Mouse (Mus musculus) ES-E14 (cell line): Measurements from ENCODE around the gene Inpp5d. TPM values are rescaled to one million over a fixed set of nuclear protein-coding genes. Genes with fewer than 3 reads are reported as not detected.

ENCODE experiments used
- DNase-seq: peaks from one replicate; pipeline ENCODE4 v3.0.0-alpha.2; 2013; ENCODE audit warnings: low read depth, low spot score
- H3K27ac ChIP-seq: 2 replicates; pipeline ENCODE4 v1.5.1; 2012; ENCODE audit warnings: low read depth, mild to moderate bottlenecking, low read length, moderate library complexity, mixed read lengths; ENCODE audit not compliant: poor library complexity, insufficient read depth, severe bottlenecking
- H3K36me3 ChIP-seq: 2 replicates; pipeline ENCODE4 v1.6.1; 2012; ENCODE audit warnings: mild to moderate bottlenecking, low read length, moderate library complexity, mixed read lengths; ENCODE audit not compliant: control insufficient read depth, poor library complexity, insufficient read depth, severe bottlenecking
- H3K4me1 ChIP-seq, 2 experiments: fragments of 150-350 bp in 1 of 2; sonication (generic) in 1 of 2; 2 replicates each; pipeline ENCODE4 v1.6.1; 2012; ENCODE audit warnings: low read length in 2 of 2, mild to moderate bottlenecking in 1 of 2, mixed read lengths in 1 of 2; ENCODE audit not compliant: control insufficient read depth in 2 of 2, insufficient read depth in 2 of 2, poor library complexity in 1 of 2
- H3K4me3 ChIP-seq, 2 experiments: fragments of 150-350 bp in 1 of 2; sonication (generic) in 1 of 2; 2 replicates each; pipeline ENCODE4 v1.5.1; 2012; ENCODE audit warnings: low read length in 2 of 2, low read depth in 1 of 2, mild to moderate bottlenecking in 1 of 2, mixed read lengths in 1 of 2; ENCODE audit not compliant: insufficient read depth in 1 of 2, poor library complexity in 1 of 2, severe bottlenecking in 1 of 2
- H3K9ac ChIP-seq: 2 replicates; pipeline ENCODE4 v1.6.1; 2012; ENCODE audit warnings: low read depth, mild to moderate bottlenecking, low read length, mixed read lengths; ENCODE audit not compliant: poor library complexity, insufficient read depth, severe bottlenecking
- H3K9me3 ChIP-seq: fragments of 150-350 bp; sonication (generic); 2 replicates; pipeline ENCODE4 v1.6.1; 2012; ENCODE audit warnings: low read depth, mild to moderate bottlenecking, low read length; ENCODE audit not compliant: control insufficient read depth, insufficient read depth
- CHD2 ChIP-seq: IDR thresholded peaks from 2 replicates; pipeline ENCODE4 v1.6.1; 2014; ENCODE audit warnings: mild to moderate bottlenecking, low read depth, low read length, inconsistent platforms
- HCFC1 ChIP-seq: IDR thresholded peaks from 2 replicates; pipeline ENCODE4 v1.6.1; 2012; ENCODE audit warnings: low read length, inconsistent platforms, borderline replicate concordance; ENCODE audit not compliant: insufficient read depth
- MAFK ChIP-seq: IDR thresholded peaks from 2 replicates; pipeline ENCODE4 v1.6.1; 2014; ENCODE audit warnings: mild to moderate bottlenecking, low read depth, low read length, inconsistent platforms; ENCODE audit not compliant: insufficient read depth
- ZC3H11A ChIP-seq: IDR thresholded peaks from 2 replicates; pipeline ENCODE4 v1.6.1; 2012; ENCODE audit warnings: low read depth, mild to moderate bottlenecking, inconsistent platforms, low read length, borderline replicate concordance
- ZNF384 ChIP-seq: IDR thresholded peaks from 2 replicates; pipeline ENCODE4 v1.6.1; 2012; ENCODE audit warnings: low read depth, low read length, inconsistent platforms
- in situ Hi-C, 2 experiments: fragments of 600-800 bp; cut with MboI; formaldehyde crosslinking; loops; one replicate each; pipeline ENCODE4 v1.15.1; 2025; ENCODE audit warnings: low sequenced_read_pairs in 2 of 2, inconsistent platforms in 1 of 2; ENCODE audit not compliant: unreplicated experiment in 2 of 2
- total RNA-seq: library from RNA; depleted of rRNA; stranded (reverse); fragments of 300-350 nt; gene quantifications from 2 replicates; pipeline ENCODE4 v1.2.3, GENCODE M21; 2012

Gene Inpp5d
- total RNA-seq, 1 experiment, result 39.5 TPM

- Histone ChIP-seq H3K9me3 (no peaks in the 10 kb centered on the region), H3K4me1 (no peaks in the 10 kb centered on the region), H3K4me3 (no peak overlapping the region), H3K36me3 (no peaks in the 10 kb centered on the region), H3K27ac (no peak overlapping the region), H3K9ac (no peak overlapping the region)
- no peak for TF ChIP-seq CHD2
- TF ChIP-seq HCFC1, result no peak
- no peak for TF ChIP-seq MAFK
- no peak for TF ChIP-seq ZC3H11A
- TF ChIP-seq ZNF384, result no peak
- DNase-seq, result no peak
- in situ Hi-C loops, result no loop called here
Measured at GRCm38 (mm10) chr1:87578965-87579364, 41.1 kb upstream of the Inpp5d start.

GRCm38 (mm10) chr1:87580824-87581223, 39.3 kb upstream of the Inpp5d start:
- no peaks in the 10 kb centered on the region for H3K9me3 ChIP-seq
- no peak overlapping the region for H3K27ac ChIP-seq
- no peaks in the 10 kb centered on the region for H3K4me1 ChIP-seq
- H3K4me3 ChIP-seq, result no peak overlapping the region
- no peak for DNase-seq
- in situ Hi-C loops, result no loop called here
- H3K9ac ChIP-seq, result no peak overlapping the region
- no peaks in the 10 kb centered on the region for H3K36me3 ChIP-seq
- TF ChIP-seq ZNF384 (no peak), MAFK (no peak), CHD2 (no peak), ZC3H11A (no peak), HCFC1 (no peak)

GRCm38 (mm10) chr1:87589162-87589561, 30.9 kb upstream of the Inpp5d start:
- Histone ChIP-seq H3K9ac (no peak overlapping the region), H3K4me1 (no peaks in the 10 kb centered on the region), H3K27ac (no peak overlapping the region), H3K36me3 (no peaks in the 10 kb centered on the region), H3K9me3 (no peaks in the 10 kb centered on the region), H3K4me3 (no peak overlapping the region)
- no peak for TF ChIP-seq MAFK
- no peak for TF ChIP-seq ZNF384
- TF ChIP-seq CHD2, result no peak
- TF ChIP-seq HCFC1, result no peak
- no peak for TF ChIP-seq ZC3H11A
- DNase-seq, result no peak
- in situ Hi-C loops, result no loop called here

DNA sequence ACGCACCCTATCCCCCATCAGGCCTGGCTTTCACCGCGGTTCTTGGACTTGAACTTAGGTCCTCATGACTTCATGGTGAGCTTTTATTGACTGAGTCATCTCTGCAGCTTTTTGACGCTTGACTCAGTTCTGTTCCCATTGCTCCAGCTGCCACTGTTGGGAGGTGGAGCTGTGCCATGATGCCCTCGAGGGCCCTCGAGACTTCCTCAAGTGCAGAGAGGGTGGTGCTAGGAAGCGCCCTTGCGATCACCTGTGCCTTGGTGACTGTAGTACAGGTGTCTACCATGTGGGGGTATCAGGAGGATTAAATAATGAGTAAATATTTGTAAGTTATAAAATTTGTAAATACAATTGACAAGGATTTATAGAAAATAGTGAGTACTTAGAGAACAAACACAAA, 30.1 kb upstream of the Inpp5d start:
- Histone ChIP-seq H3K9me3 (no peaks in the 10 kb centered on the region), H3K4me1 (no peaks in the 10 kb centered on the region), H3K9ac (no peak overlapping the region), H3K36me3 (no peaks in the 10 kb centered on the region), H3K27ac (no peak overlapping the region), H3K4me3 (no peak overlapping the region)
- in situ Hi-C loops, result no loop called here
- no peak for DNase-seq
- no peak for TF ChIP-seq ZC3H11A
- TF ChIP-seq ZNF384, result no peak
- TF ChIP-seq CHD2, result no peak
- TF ChIP-seq HCFC1, result no peak
- TF ChIP-seq MAFK, result no peak

DNA sequence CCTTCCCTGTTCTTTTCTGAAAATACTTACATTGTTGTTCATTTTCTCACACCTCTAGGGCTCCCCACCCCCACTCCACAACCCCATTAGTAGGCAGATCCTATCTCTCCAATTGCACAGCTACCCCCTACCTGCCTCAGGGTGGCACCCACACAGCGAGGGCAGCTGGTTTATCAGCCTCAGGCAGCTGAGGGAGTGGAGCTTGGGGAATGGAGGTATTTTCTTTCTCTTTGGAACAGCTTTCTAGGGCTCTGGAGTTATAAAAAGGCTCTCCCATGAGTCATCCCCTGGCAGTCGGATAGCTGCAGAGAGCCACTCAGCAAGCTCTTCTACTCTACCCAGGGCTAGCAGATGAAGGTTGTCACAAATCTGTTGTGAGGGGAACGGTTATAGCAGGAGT, 25.9 kb upstream of the Inpp5d start:
- H3K9ac ChIP-seq, result no peak overlapping the region
- in situ Hi-C loops, result no loop called here
- H3K9me3 ChIP-seq, result no peaks in the 10 kb centered on the region
- H3K36me3 ChIP-seq, result no peaks in the 10 kb centered on the region
- no peak for TF ChIP-seq HCFC1
- TF ChIP-seq ZC3H11A, result no peak
- no peak for TF ChIP-seq CHD2
- no peak for TF ChIP-seq ZNF384
- no peak for TF ChIP-seq MAFK
- no peaks in the 10 kb centered on the region for H3K4me1 ChIP-seq
- H3K4me3 ChIP-seq, result no peak overlapping the region
- DNase-seq, result no peak
- H3K27ac ChIP-seq, result no peak overlapping the region
